Mouse (Mus musculus) frontal cortex, adult (tissue): ENCODE data around the gene Ms4a10.

ENCODE experiments used
- ATAC-seq: cut with Nextera tagmentation; 2 replicates; pipeline ENCODE4 v1.9.2; 2017; ENCODE audit warnings: mild to moderate bottlenecking, moderate library complexity, mixed read lengths; ENCODE audit not compliant: low TSS enrichment

The Ms4a10 gene

DNA sequence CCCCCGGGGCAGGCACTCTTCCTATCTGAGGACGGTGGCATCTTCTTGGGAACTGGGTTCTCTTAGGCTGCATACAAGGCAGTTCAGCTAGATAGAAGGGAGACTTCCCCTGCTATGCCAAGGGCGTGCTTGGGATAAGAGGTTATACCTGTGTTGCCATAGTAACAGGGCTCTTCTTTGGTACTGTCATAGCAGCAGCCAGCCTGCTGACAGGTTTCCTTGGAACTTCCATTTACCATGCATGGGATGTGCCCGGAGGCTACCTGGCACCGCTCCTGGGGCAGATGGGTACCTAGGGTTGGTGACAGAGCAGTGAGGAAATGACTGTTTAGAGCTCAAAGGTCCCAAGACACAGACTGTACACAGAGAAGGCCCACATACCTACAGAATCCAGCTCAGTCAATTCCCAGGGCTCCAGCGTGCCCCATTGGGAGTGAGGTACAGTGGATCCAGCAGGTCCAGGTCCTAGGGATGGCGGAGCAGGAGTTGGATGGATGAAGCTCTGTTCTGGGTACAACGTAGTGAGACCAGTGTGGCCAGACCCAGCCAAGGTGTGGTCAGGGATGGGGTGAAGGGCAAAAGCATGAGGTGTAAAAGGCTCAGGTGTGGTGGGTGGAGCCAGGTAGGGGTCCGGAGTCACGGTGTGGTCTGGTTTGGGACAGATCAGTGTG, 56.0 kb downstream of the Ms4a10 start:
- no peak for ATAC-seq

GRCm38 (mm10) chr19:10916506-10916905, 58.0 kb downstream of the Ms4a10 start:
- ATAC-seq, result no peak

DNA sequence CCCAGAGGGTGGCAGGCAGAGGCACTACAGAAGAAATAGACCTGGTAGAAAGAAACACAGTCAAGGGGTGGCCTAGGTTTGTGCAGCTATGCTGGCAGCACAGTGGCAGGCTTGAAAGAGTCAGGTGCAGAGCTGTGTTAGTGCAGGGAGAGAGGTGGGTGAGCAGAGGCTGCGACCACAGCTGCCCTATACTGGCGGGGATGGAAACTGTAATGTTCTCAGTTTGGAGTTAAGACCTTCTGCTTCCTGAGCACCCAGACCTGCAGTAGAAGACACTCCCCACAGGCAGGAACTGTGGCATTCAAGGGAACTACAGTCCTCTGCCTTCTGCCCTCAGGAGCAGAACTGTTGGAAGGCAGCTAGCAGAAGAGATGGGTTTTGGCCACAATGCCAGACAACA, 59.6 kb downstream of the Ms4a10 start:
- ATAC-seq, result no peak

DNA sequence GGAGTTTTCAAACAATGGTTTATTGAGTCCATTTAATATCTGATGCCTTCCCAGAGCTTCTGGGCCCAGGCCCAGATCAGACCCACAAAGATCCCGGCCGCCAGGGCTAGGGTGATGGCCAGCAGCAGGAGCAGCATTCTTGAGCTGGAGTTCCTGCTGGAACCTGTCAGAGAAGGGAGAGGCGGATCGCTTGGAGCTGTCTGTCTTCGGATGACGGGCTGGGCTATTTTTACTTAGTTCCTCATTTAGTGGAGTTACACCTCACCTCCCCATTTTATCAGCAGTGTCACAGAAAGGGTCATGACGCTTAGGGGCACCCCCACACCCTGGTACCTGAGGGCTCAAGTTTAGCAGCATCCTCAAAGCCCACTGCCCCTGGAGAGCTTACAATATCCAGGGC, 60.2 kb downstream of the Ms4a10 start:
- ATAC-seq, result no peak
